Mouse (Mus musculus) hindbrain, postnatal 0 days (tissue): Measurements from ENCODE around the gene Gm765. TPM values are rescaled to one million over a fixed set of nuclear protein-coding genes. Genes with fewer than 3 reads are reported as not detected.

Experiments
- ATAC-seq: fragments of 200-750 bp; cut with Nextera tagmentation; 2 replicates; pipeline ENCODE4 v1.8.0; 2017; ENCODE audit warnings: mild to moderate bottlenecking, moderate TSS enrichment, moderate library complexity
- DNase-seq: peaks from one replicate; pipeline ENCODE4 v3.0.0-alpha.2; 2015; ENCODE audit warnings: low spot score
- H3K27ac ChIP-seq: fragments of 300-500 bp; sonication (generic); 2 replicates; pipeline ENCODE4 v1.5.1; 2014; ENCODE audit warnings: mild to moderate bottlenecking
- H3K27me3 ChIP-seq: fragments of 300-500 bp; sonication (generic); 2 replicates; pipeline ENCODE4 v1.6.1; 2014; ENCODE audit warnings: low read length, mixed read lengths; ENCODE audit not compliant: insufficient read depth
- H3K36me3 ChIP-seq: fragments of 300-500 bp; sonication (generic); 2 replicates; pipeline ENCODE4 v1.6.1; 2014; ENCODE audit warnings: low read length, mixed read lengths; ENCODE audit not compliant: insufficient read depth
- H3K4me1 ChIP-seq: fragments of 300-500 bp; sonication (generic); 2 replicates; pipeline ENCODE4 v1.6.1; 2014; ENCODE audit warnings: antibody characterized with exemption, low read length, mixed read lengths; ENCODE audit not compliant: insufficient read depth
- H3K4me2 ChIP-seq: fragments of 300-500 bp; sonication (generic); 2 replicates; pipeline ENCODE4 v1.6.1; 2014; ENCODE audit warnings: low read depth, mild to moderate bottlenecking, low read length, moderate library complexity, mixed read lengths
- H3K4me3 ChIP-seq: fragments of 300-500 bp; sonication (generic); 2 replicates; pipeline ENCODE4 v1.5.1; 2014; ENCODE audit warnings: low read length
- H3K9ac ChIP-seq: fragments of 300-500 bp; sonication (generic); replicated peaks from 2 replicates; pipeline ENCODE4 v1.6.1; 2014; ENCODE audit warnings: mild to moderate bottlenecking, low read length, moderate library complexity, mixed read lengths
- H3K9me3 ChIP-seq: fragments of 300-500 bp; sonication (generic); 2 replicates; pipeline ENCODE4 v1.6.1; 2016; ENCODE audit warnings: low read length, mixed read lengths
- CTCF ChIP-seq: IDR thresholded peaks from 2 replicates; pipeline ENCODE4 v1.5.1; 2016; ENCODE audit warnings: antibody characterized with exemption, control low read depth, low read depth
- WGBS: fragments of 180-500 bp; shearing (Covaris S2); extraction: QIAGEN DNeasy Blood & Tissue Kit; methylation state at CpG from one replicate; pipeline ENCODE4 v1.1.7; 2014; 5-methylcytosine and 5-hydroxymethylcytosine counted together
- polyA plus RNA-seq: library from polyadenylated mRNA; unstranded; fragments of >200 nt; fragmentation: Nextera tagmentation; extraction: Ambion mirVana; gene quantifications from 2 replicates; pipeline ENCODE4 v1.2.1, GENCODE M21; 2015
- total RNA-seq: library from RNA; depleted of rRNA; stranded (reverse); fragments of >200 nt; gene quantifications from 2 replicates; pipeline ENCODE4 v1.2.3, GENCODE M21; 2014

Gm765 gene
- total and polyA plus RNA-seq, 2 experiments from 2014 or later: 0.13 TPM; not detected in 1

DNA sequence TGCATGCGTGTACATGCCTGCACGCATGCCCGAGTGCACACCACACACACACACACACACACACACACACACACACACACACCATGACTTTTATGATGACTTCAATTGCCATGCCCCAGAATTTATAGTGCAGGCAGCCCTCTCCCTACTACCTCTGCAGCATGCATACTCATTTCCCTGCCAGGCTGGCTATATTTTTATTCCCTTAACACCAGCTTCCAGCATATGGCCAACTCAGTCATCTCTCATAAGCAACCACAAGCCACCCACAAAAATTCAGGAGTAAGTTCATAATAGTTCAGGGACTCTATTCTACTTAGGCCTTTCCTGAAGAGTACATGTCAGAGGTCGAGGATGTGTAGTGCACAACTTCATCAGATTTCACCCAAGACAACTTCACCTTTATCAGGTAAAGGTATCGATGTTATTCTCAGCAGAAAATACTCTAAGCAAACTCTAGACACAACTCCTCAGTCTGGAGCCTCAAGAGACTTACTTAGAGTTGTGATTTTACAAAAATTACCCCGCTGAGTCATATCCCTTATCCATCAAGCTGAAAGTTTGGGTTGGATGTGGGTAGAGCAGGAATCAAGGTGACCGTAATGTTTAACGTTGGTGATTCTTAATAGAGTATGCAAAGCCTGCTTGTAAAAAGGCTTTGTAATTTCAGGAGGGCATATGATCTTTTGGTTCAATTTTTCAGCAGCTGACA is 101.8 kb downstream of the Gm765 start:
- no peaks in the 10 kb centered on the region for H3K27me3 ChIP-seq

DNA sequence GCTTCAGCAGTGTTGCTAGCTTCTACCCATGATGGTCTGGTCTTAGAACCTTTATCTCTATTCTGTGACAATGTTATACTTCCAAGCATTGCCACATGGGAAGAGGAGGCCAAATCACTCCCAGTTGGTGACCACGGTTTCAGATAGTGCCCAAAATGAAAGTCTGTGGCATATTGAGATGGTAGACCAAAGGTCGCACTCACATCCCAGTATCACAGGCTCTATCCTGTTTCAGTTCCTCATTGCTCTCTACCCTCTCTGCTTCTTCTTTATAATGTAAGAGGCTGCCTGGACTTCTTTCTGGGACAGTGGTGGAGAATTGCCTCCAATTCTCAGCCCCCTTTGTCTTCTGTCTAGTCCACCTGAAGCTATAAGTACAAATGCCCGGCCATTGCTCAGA is 108.5 kb downstream of the Gm765 start:
- Histone ChIP-seq H3K4me3 (no peak overlapping the region), H3K36me3 (no peaks in the 10 kb centered on the region), H3K9ac (no peak overlapping the region), H3K9me3 (no peaks in the 10 kb centered on the region), H3K27me3 (no peaks in the 10 kb centered on the region), H3K4me2 (no peak overlapping the region), H3K4me1 (no peaks in the 10 kb centered on the region), H3K27ac (no peak overlapping the region)
- ATAC-seq (no peak), DNase-seq (no peak)
- no peak for TF ChIP-seq CTCF
- WGBS: 90% methylated on average over 3 of the region's 3 CpGs

More for the DNA sequence above, 101.8 kb downstream of the Gm765 start:
- no peak for DNase-seq
- WGBS: 91% methylated on average over 8 of the region's 8 CpGs
- H3K4me2 ChIP-seq: no peak overlapping the region
- H3K9me3 ChIP-seq: no peaks in the 10 kb centered on the region
- no peaks in the 10 kb centered on the region for H3K4me1 ChIP-seq
- H3K36me3 ChIP-seq: no peaks in the 10 kb centered on the region
- H3K9ac ChIP-seq: no peak overlapping the region
- ATAC-seq: no peak
- no peak for TF ChIP-seq CTCF
- H3K4me3 ChIP-seq: no peak overlapping the region
- no peak overlapping the region for H3K27ac ChIP-seq

DNA sequence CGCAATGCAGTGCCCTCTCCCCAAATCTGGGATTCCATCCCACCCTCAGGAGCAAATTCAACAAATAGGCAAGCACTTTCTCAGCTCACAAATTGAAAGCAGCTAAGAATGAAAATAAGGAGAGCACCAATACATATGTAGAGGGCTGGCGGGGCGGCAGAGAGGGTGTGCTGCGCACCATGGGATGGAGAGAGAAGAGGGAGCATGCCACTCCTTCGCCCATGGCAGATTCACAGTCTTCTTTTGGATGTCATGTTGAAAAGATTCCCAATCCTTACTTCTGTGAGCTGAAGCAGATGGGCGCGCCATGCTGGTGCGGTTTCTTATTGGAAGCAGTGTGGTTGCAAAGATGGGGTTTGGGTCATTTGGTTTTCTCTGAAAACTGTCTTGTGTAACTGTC is 118.6 kb downstream of the Gm765 start:
- H3K4me2 ChIP-seq: no peak overlapping the region
- no peak for ATAC-seq
- H3K4me3 ChIP-seq: no peak overlapping the region
- no peak overlapping the region for H3K9ac ChIP-seq
- H3K27me3 ChIP-seq: no peaks in the 10 kb centered on the region
- DNase-seq: no peak
- 94% methylated on average over 8 of the region's 8 CpGs for WGBS
- no peaks in the 10 kb centered on the region for H3K4me1 ChIP-seq
- no peaks in the 10 kb centered on the region for H3K36me3 ChIP-seq
- TF ChIP-seq CTCF: no peak
- no peaks in the 10 kb centered on the region for H3K9me3 ChIP-seq
- no peak overlapping the region for H3K27ac ChIP-seq

DNA sequence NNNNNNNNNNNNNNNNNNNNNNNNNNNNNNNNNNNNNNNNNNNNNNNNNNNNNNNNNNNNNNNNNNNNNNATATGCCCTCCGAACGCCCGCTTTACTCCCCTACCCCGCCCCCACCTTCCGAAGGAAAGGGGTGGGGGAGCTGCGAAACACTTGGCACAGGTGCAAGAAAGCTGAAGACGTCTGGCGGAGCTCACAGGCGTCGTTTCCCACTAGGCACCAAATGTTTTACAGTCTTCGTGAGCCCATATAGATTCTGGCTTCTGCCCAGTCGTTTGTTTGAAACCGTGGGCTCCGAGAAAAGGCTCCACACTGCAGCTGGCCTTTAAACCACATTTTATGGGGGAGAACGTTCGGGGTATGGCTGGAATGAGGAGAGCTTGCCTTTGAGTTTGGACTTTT is 120.6 kb downstream of the Gm765 start:
- no peak overlapping the region for H3K4me3 ChIP-seq
- H3K9me3 ChIP-seq: no peaks in the 10 kb centered on the region
- H3K36me3 ChIP-seq: no peaks in the 10 kb centered on the region
- H3K27me3 ChIP-seq: no peaks in the 10 kb centered on the region
- TF ChIP-seq CTCF: no peak
- H3K4me2 ChIP-seq: no peak overlapping the region
- H3K4me1 ChIP-seq: no peaks in the 10 kb centered on the region
- 78% methylated on average over 16 of the region's 16 CpGs for WGBS
- H3K27ac ChIP-seq: no peak overlapping the region
- no peak overlapping the region for H3K9ac ChIP-seq
- no peak for DNase-seq
- ATAC-seq: no peak

DNA sequence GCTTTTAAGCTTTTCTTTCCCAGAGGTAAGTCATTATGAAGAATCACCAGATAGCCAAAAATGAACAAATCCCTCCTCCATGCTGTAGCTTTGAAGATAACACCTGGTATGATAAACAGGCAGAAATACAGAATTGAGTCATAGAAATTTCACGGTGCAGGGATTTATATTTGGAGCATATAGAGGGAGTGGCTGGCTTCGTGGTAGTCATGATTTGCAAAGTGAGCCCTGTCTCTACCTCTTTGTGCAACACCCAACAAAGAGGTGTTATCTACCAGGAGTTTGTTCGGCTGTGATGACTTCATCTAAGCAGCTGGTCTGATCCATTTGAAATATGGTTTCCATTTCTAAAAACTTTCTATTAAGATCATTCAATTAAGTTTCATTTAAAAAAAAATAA is 130.3 kb downstream of the Gm765 start:
- no peak for DNase-seq
- WGBS: 83% methylated on average over 3 of the region's 3 CpGs
- H3K4me1 ChIP-seq: no peaks in the 10 kb centered on the region
- no peaks in the 10 kb centered on the region for H3K27me3 ChIP-seq
- TF ChIP-seq CTCF: no peak
- H3K4me2 ChIP-seq: no peak overlapping the region
- no peaks in the 10 kb centered on the region for H3K36me3 ChIP-seq
- no peaks in the 10 kb centered on the region for H3K9me3 ChIP-seq
- H3K27ac ChIP-seq: no peak overlapping the region
- no peak overlapping the region for H3K4me3 ChIP-seq
- no peak for ATAC-seq
- H3K9ac ChIP-seq: no peak overlapping the region

DNA sequence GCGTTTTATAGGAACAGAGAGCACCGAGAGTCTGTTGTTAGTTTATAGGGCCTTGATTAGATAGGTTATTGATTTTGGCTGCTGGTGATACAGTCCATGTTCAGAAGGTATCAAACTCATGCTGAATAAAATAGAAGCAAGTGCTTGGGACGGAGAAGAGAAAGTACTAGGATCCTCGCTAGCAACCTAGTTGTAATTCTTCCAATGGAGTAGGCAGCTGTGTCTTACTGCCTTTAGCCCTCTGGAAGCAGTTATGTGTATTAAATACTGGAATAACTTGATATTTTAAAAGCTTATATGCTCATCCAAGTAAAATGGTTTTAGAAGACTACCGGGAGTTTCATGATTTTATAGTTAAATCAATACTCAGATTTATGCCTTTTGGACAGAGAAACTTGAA is 132.3 kb downstream of the Gm765 start:
- no peaks in the 10 kb centered on the region for H3K9me3 ChIP-seq
- no peaks in the 10 kb centered on the region for H3K36me3 ChIP-seq
- 85% methylated on average over 5 of the region's 5 CpGs for whole genome bisulfite sequencing
- DNase-seq (no peak), ATAC-seq (no peak)
- H3K27me3 ChIP-seq: no peaks in the 10 kb centered on the region
- no peak overlapping the region for H3K27ac ChIP-seq
- TF ChIP-seq CTCF: no peak
- no peak overlapping the region for H3K9ac ChIP-seq
- H3K4me1 ChIP-seq: no peaks in the 10 kb centered on the region
- H3K4me2 ChIP-seq: no peak overlapping the region
- no peak overlapping the region for H3K4me3 ChIP-seq

DNA sequence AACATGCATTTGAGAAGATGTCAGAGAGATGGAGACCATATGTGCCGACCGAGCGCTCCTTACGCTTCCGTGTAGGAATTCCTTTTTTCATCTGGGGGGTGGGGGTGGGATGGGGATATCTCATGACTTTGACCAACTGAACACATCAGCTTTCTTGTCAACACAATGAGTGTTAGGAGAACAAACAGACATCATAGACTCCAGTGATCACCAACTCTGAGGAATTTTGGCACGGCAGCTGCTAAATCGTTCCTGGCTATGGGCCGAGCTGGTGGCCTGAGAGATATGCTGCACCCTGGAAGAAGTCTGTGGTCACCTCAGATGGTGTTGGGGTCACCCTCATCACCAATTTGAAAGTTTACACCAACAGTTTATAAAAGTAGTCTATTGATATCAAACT is 134.5 kb downstream of the Gm765 start:
- no peak overlapping the region for H3K4me2 ChIP-seq
- no peaks in the 10 kb centered on the region for H3K27me3 ChIP-seq
- H3K4me1 ChIP-seq: no peaks in the 10 kb centered on the region
- 95% methylated on average over 8 of the region's 8 CpGs for WGBS
- H3K9ac ChIP-seq: no peak overlapping the region
- H3K27ac ChIP-seq: no peak overlapping the region
- no peak overlapping the region for H3K4me3 ChIP-seq
- H3K36me3 ChIP-seq: no peaks in the 10 kb centered on the region
- no peak for TF ChIP-seq CTCF
- no peak for ATAC-seq
- no peaks in the 10 kb centered on the region for H3K9me3 ChIP-seq
- no peak for DNase-seq
